Mouse (Mus musculus) heart, embryonic 14.5 days (tissue): ENCODE measurements around the gene Zfp622. TPM values are rescaled to one million over a fixed set of nuclear protein-coding genes. Genes with fewer than 3 reads are reported as not detected.

Experiments
- ATAC-seq: fragments of 200-750 bp; cut with Nextera tagmentation; 2 replicates; pipeline ENCODE4 v1.8.0; 2017; ENCODE audit warnings: low read depth, moderate TSS enrichment; ENCODE audit not compliant: insufficient number of reproducible peaks, insufficient read depth, low FRiP score
- H3K27ac ChIP-seq, 2 experiments: fragments of 200-500 bp in 1 of 2; fragments of 300-500 bp in 1 of 2; sonication (generic) in 1 of 2; replicated peaks in 1 of 2; 2 replicates each; pipeline ENCODE4 v1.5.1; 2012 to 2014; ENCODE audit warnings: low read depth in 2 of 2, low read length in 2 of 2, control low read depth in 1 of 2, mild to moderate bottlenecking in 1 of 2, mixed read lengths in 1 of 2; ENCODE audit not compliant: control insufficient read depth in 1 of 2, insufficient read depth in 1 of 2
- H3K27me3 ChIP-seq: fragments of 300-500 bp; sonication (generic); 2 replicates; pipeline ENCODE4 v1.6.1; 2014; ENCODE audit warnings: mild to moderate bottlenecking, low read length, control low read depth; ENCODE audit not compliant: control insufficient read depth, insufficient read depth
- H3K36me3 ChIP-seq: fragments of 300-500 bp; sonication (generic); 2 replicates; pipeline ENCODE4 v1.6.1; 2014; ENCODE audit warnings: mild to moderate bottlenecking, control low read depth, low read length, mixed read lengths; ENCODE audit not compliant: control insufficient read depth, insufficient read depth
- H3K4me1 ChIP-seq, 2 experiments: fragments of 200-500 bp in 1 of 2; fragments of 300-500 bp in 1 of 2; sonication (generic) in 1 of 2; 2 replicates each; pipeline ENCODE4 v1.6.1; 2012 to 2014; ENCODE audit warnings: low read length in 2 of 2, control low read depth in 1 of 2, mixed read lengths in 1 of 2; ENCODE audit not compliant: control insufficient read depth in 2 of 2, insufficient read depth in 2 of 2
- H3K4me2 ChIP-seq: fragments of 300-500 bp; sonication (generic); 2 replicates; pipeline ENCODE4 v1.6.1; 2014; ENCODE audit warnings: mild to moderate bottlenecking, low read length
- H3K4me3 ChIP-seq, 2 experiments: fragments of 200-500 bp in 1 of 2; fragments of 300-500 bp in 1 of 2; sonication (generic) in 1 of 2; 2 replicates each; pipeline ENCODE4 v1.5.1; 2012 to 2014; ENCODE audit warnings: low read length in 2 of 2, mild to moderate bottlenecking in 2 of 2, control low read depth in 1 of 2, low read depth in 1 of 2, moderate library complexity in 1 of 2; ENCODE audit not compliant: control insufficient read depth in 1 of 2, insufficient read depth in 1 of 2
- H3K9ac ChIP-seq: fragments of 300-500 bp; sonication (generic); 2 replicates; pipeline ENCODE4 v1.6.1; 2014; ENCODE audit warnings: mild to moderate bottlenecking, low read length
- H3K9me3 ChIP-seq: fragments of 300-500 bp; sonication (generic); 2 replicates; pipeline ENCODE4 v1.6.1; 2016; ENCODE audit warnings: low read length, control low read depth; ENCODE audit not compliant: control insufficient read depth
- WGBS: fragments of 180-500 bp; shearing (Covaris S2); extraction: QIAGEN DNeasy Blood & Tissue Kit; methylation state at CpG from one replicate; pipeline ENCODE4 v1.1.7; 2014; 5-methylcytosine and 5-hydroxymethylcytosine counted together
- polyA plus RNA-seq: library from polyadenylated mRNA; unstranded; fragments of >200 nt; fragmentation: Nextera tagmentation; extraction: Ambion mirVana; gene quantifications from 2 replicates; pipeline ENCODE4 v1.2.1, GENCODE M21; 2014

Gene Zfp622
- 17.7 and 24.4 TPM in 2 replicates for polyA plus RNA-seq

DNA sequence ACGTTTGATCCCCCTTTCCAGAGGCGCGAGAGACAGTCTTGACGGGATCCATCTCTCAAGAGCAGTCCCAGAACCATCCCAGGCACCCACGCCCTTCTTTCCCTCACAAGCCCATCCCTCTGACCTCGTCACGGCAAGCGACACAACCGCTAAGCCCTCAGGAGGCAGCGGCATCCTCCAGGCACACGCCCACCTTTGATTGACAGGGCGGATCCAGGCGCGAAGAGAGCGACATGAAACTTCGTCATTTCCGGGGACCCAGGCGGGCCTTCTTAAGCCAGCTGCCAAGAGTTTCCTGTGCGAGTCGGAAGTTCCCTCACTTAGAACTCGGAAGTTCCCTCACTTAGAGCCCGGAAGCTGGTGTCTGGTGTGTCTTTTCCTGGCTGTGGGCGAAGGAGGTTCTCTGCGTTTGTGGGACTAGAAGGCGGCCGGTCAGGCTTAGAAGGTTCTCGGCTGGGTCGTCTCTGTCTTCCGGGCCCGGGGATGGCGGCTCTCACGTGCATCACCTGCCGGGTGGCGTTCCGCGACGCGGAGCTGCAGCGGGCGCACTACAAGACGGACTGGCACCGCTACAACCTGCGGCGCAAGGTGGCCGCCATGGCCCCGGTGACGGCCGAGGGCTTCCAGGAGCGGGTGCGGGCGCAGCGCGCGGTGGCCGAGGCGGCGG is at the start of gene Zfp622:
Gene Zfp622, plus strand, starts transcription at position 300 of the 667 bp plus-strand sequence.
- peak; percentile 95 for ATAC-seq
- Histone ChIP-seq H3K4me3 (peak within 1 kb of the TSS; percentile 86 to 88), H3K27me3 (no peaks in the 10 kb centered on the region), H3K27ac (peak within 1 kb of the TSS; percentile 65 to 89), H3K4me2 (peak within 1 kb of the TSS; percentile 94), H3K9me3 (no peaks in the 10 kb centered on the region), H3K4me1 (peaks cover 2 to 14% of the 10 kb centered on the region in 2 experiments; a peak in 2 of 4 replicates), H3K36me3 (peaks cover 32% of the 10 kb centered on the region), H3K9ac (peak within 1 kb of the TSS; percentile 95)
- under 1% methylated on average over 57 of the region's 57 CpGs for WGBS

DNA sequence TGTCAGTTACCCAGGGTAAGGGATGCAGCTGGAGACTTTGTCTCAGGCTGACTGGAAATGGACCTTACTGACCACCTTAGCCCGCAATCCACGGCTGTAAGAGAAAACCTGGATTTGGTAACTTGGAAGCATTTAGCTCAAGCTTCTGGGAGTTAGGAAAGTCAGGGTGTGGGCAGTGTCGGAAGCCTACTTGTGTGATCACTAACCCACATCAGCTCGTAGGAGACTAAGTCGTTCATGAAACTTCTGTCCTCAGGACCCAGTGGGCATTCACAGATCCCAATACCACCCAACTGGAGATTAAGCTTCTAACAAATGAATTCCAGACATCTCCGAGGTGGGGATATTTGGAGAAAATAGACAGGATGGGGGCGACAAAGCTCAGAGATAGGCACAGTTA is 49.8 kb upstream of the Zfp622 start:
- Histone ChIP-seq H3K27me3 (no peaks in the 10 kb centered on the region), H3K27ac (no peak overlapping the region), H3K4me2 (no peak overlapping the region), H3K36me3 (no peaks in the 10 kb centered on the region), H3K9ac (no peak overlapping the region), H3K4me1 (peaks cover 31 to 34% of the 10 kb centered on the region in 2 experiments), H3K9me3 (no peaks in the 10 kb centered on the region), H3K4me3 (no peak overlapping the region)
- ATAC-seq, result no peak
- WGBS, result 72% methylated on average over 7 of the region's 7 CpGs

DNA sequence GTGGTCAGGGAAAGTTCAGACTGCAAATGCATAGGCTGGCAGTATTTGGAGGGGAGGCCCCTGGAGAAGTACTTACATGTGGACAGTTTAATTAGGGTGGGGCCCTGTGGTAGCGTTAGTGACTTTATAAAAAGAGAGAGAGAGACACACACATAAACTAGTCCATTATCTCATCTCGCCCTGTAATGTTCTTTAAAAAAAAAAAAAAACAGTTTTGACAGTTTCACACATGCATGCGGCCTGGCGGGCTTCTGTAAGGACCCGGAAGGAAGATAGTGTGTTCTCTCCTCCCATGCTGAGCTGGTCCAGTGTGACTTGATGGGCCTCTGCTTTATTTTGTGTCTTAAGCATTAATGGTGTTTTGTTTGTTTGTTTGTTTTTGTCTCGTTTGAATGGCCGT is 45.7 kb upstream of the Zfp622 start:
- H3K36me3 ChIP-seq, result no peaks in the 10 kb centered on the region
- 83% methylated on average over 7 of the region's 7 CpGs for WGBS
- no peak overlapping the region for H3K4me2 ChIP-seq
- no peak overlapping the region for H3K27ac ChIP-seq
- no peaks in the 10 kb centered on the region for H3K27me3 ChIP-seq
- no peak for ATAC-seq
- peaks cover 8 to 9% of the 10 kb centered on the region in 2 experiments; a peak in 3 of 4 replicates for H3K4me1 ChIP-seq
- H3K9ac ChIP-seq, result no peak overlapping the region
- H3K4me3 ChIP-seq, result no peak overlapping the region
- no peaks in the 10 kb centered on the region for H3K9me3 ChIP-seq

DNA sequence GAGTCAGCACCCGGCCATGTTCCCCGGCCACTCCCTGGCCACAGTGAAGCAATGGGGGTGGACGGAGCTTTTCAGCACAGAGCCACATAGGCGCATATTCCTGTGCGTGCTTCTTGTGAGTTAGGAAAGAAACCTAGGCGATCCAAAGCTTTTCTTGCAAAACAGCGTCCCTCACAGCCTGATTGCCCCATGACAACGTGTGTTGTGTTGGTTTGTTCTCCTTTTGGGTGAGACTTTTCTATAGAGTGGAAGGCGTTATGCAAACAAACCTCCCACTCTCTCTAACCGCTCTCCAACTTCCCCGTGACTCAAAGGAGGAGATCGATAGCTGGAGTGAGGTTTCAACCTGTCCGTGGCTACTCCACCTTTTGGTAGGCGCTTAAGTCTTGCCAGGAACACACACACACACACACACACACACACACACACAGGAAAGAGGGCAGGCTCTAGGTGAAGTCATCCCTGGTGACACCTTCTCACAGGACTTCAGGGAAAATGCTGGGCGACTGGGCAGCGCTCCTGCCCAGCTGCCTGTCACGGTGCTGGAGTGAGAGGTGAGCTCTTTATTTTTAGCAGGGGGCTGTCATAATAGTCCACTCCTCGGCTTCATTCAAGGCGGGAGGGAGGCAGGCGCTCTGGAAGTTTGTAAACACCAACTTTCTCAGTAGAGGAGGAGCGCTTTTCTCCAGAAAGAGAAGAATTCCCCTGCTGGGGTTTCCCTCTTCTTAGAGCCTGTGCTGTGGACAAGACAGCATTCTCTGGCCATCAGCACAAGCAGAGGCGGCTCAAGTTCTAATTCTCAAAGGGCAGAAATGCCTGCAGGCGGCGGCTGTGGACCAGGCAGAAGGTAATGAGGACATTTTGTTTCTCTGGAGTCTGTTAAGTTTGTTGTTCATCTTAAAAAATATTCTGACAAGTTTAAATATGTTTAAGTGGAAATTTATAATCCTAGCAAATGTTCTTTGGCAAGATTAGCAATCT is 43.5 kb upstream of the Zfp622 start:
- Histone ChIP-seq H3K27ac (peak overlapping the region; percentile 78 to 90), H3K27me3 (no peaks in the 10 kb centered on the region), H3K36me3 (no peaks in the 10 kb centered on the region), H3K9ac (peak overlapping the region; percentile 77), H3K4me3 (peak overlapping the region; percentile 46 to 66), H3K4me2 (peak overlapping the region; percentile 62), H3K9me3 (no peaks in the 10 kb centered on the region), H3K4me1 (peaks cover 8 to 9% of the 10 kb centered on the region in 2 experiments; a peak in 3 of 4 replicates)
- ATAC-seq, result peak; percentile 77
- WGBS, result 15% methylated on average over 24 of the region's 24 CpGs

DNA sequence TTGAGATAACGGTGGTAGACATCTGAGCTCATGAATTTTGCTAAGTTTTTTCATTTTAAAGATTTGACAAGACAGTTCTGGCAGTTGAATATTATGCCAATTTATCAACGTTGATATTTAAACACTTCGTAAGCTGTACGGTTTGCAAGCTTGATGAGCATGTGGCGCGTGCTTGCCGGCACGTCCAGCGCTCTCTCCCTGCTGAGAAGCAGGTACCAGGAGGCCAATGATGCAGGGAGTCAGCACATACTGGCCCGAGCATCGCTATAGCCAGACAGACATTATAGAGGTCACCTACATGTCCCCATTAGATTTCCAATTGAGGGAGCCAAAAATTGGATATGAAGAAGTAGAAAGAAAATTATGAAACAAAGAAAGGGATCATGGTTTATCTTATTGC is 42.7 kb upstream of the Zfp622 start:
- H3K27me3 ChIP-seq, result no peaks in the 10 kb centered on the region
- H3K27ac ChIP-seq, result peak overlapping the region; percentile 86 to 90
- H3K4me1 ChIP-seq, result peaks cover 8 to 9% of the 10 kb centered on the region in 2 experiments; a peak in 3 of 4 replicates
- WGBS, result 43% methylated on average over 11 of the region's 11 CpGs
- H3K4me3 ChIP-seq, result peak overlapping the region; percentile 46 to 69
- H3K36me3 ChIP-seq, result no peaks in the 10 kb centered on the region
- peak overlapping the region; percentile 62 for H3K4me2 ChIP-seq
- H3K9me3 ChIP-seq, result no peaks in the 10 kb centered on the region
- no peak for ATAC-seq
- peak overlapping the region; percentile 77 for H3K9ac ChIP-seq

DNA sequence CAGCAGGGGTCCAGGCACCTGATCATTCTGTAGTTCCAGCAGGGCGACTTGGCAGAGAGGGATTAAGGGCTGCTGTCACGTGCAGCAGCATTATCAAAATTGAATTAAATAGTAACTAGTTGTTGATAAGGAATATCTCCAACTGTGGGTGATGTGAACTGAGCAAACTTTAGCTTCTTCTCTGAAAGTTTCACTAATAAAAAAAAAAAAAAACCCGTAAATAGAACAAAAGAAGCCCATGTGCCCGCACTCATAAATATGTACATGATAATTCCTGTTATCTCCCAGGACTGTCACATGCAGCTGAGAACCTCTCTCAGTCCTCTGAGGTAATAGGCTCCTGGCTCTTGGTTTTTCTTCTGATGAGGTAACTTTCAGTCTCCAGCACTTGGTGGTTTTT is 41.8 kb upstream of the Zfp622 start:
- Histone ChIP-seq H3K36me3 (no peaks in the 10 kb centered on the region), H3K27me3 (no peaks in the 10 kb centered on the region), H3K9ac (peak overlapping the region; percentile 77), H3K9me3 (no peaks in the 10 kb centered on the region), H3K4me2 (peak overlapping the region; percentile 62), H3K4me3 (peak overlapping the region; percentile 41 to 46), H3K4me1 (peaks cover 10 to 14% of the 10 kb centered on the region in 2 experiments; a peak in 3 of 4 replicates), H3K27ac (peak overlapping the region; percentile 66 to 90)
- no peak for ATAC-seq
- WGBS, result 33% methylated on average over 4 of the region's 4 CpGs

DNA sequence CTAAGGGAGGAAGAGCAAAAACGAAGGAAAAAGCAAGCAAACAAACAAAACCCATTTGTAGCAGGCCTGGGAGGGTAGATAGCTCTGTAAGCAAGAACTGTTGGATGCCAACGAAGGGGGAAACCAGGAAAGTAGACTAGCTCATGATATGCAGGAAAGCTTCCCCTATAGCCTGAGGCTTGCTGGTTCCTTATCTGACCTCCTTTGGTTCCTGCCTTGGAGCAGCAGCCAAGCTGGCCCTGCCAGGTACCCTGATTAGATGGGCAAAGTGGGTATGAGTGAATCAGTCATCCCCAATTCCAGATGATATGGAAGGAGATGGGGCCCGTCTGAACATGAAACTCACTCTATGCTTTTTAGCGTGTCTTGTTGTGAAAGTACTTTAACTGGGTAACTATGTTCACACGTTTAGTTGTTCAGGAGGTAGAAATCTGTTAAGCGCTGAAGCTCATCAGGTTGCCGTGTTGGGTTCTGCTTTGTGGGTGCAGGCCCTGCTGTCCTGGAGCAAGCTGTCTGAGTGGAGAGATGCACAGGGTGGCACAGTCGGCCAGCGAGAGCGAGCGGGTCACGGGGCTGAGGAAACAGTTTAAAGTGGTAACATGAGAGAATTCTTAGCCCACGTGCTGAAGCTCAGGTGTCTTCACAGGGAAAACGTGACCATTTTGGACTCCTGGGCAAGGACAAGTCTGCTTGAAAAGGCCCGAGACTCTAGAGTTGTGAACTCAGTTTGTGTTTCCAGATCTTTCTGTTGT is 40.6 kb upstream of the Zfp622 start:
- Histone ChIP-seq H3K4me3 (peak overlapping the region; percentile 30 to 46), H3K36me3 (no peaks in the 10 kb centered on the region), H3K9me3 (no peaks in the 10 kb centered on the region), H3K4me1 (peaks cover 13 to 23% of the 10 kb centered on the region in 2 experiments; a peak in 3 of 4 replicates), H3K27ac (peak overlapping the region; percentile 66 to 90), H3K4me2 (peak overlapping the region; percentile 62), H3K9ac (peak overlapping the region; percentile 77), H3K27me3 (no peaks in the 10 kb centered on the region)
- WGBS, result 67% methylated on average over 15 of the region's 15 CpGs
- no peak for ATAC-seq
